Mouse (Mus musculus) heart, embryonic 15.5 days (tissue): ENCODE measurements at regions not wholly inside any gene's neighbourhood (a gene's known extent, or its start where the extent isn't known, plus 50 kb on each side); places are given as distances from the start of the nearest gene placed in this dataset.
A peak's percentile ranks its signal among the peaks of the same experiment; 100 is the strongest.

Experiments used
- ATAC-seq: fragments of 200-750 bp; cut with Nextera tagmentation; replicated peaks from 2 replicates; pipeline ENCODE4 v1.8.0; 2017; ENCODE audit warnings: low read depth, moderate TSS enrichment; ENCODE audit not compliant: insufficient number of reproducible peaks, insufficient read depth, low FRiP score
- H3K27ac ChIP-seq: fragments of 300-500 bp; sonication (generic); 2 replicates; pipeline ENCODE4 v1.5.1; 2015; ENCODE audit warnings: mild to moderate bottlenecking, inconsistent platforms
- H3K27me3 ChIP-seq: fragments of 300-500 bp; sonication (generic); 2 replicates; pipeline ENCODE4 v1.6.1; 2015; ENCODE audit warnings: inconsistent platforms
- H3K36me3 ChIP-seq: fragments of 300-500 bp; sonication (generic); 2 replicates; pipeline ENCODE4 v1.6.1; 2015; ENCODE audit warnings: mild to moderate bottlenecking, inconsistent platforms
- H3K4me1 ChIP-seq: fragments of 300-500 bp; sonication (generic); replicated peaks from 2 replicates; pipeline ENCODE4 v1.6.1; 2015; ENCODE audit warnings: inconsistent platforms
- H3K4me2 ChIP-seq: fragments of 300-500 bp; sonication (generic); 2 replicates; pipeline ENCODE4 v1.6.1; 2015; ENCODE audit warnings: inconsistent platforms, mild to moderate bottlenecking, moderate library complexity
- H3K4me3 ChIP-seq: fragments of 300-500 bp; sonication (generic); 2 replicates; pipeline ENCODE4 v1.5.1; 2015; ENCODE audit warnings: mild to moderate bottlenecking, inconsistent platforms
- H3K9ac ChIP-seq: fragments of 300-500 bp; sonication (generic); 2 replicates; pipeline ENCODE4 v1.6.1; 2015; ENCODE audit warnings: mild to moderate bottlenecking, inconsistent platforms
- H3K9me3 ChIP-seq: fragments of 300-500 bp; sonication (generic); replicated peaks from 2 replicates; pipeline ENCODE4 v1.6.1; 2016; ENCODE audit warnings: inconsistent platforms
- WGBS: fragments of 180-500 bp; shearing (Covaris S2); methylation state at CpG from one replicate; pipeline ENCODE4 v1.1.7; 2015; ENCODE audit warnings: mixed read lengths; 5-methylcytosine and 5-hydroxymethylcytosine counted together

DNA sequence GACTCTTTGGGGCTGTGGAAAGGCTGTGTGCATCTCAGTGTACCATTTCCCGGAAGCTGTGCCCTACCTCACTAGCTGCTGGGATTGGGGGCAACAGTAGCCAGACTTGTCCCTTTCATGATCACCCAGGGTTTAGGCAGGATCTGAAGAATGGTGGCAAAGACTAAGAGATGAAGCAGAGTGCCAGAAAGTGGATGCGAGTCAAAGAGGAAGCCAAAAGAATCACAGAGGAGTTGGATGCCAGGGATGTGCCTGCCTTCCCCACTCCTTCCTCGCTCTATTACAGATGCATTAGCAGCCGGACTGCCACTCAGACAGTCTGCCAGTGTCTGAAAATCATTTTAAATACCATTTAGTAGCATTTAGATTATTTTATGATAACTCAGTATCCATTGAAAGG is 271.5 kb upstream of the Slc24a2 start:
- Histone ChIP-seq H3K36me3 (no peaks in the 10 kb centered on the region), H3K4me3 (no peak overlapping the region), H3K4me1 (no peaks in the 10 kb centered on the region), H3K9ac (no peak overlapping the region), H3K27ac (no peak overlapping the region), H3K27me3 (no peaks in the 10 kb centered on the region), H3K9me3 (no peaks in the 10 kb centered on the region), H3K4me2 (no peak overlapping the region)
- 89% methylated on average over 4 of the region's 4 CpGs for WGBS
- no peak for ATAC-seq

DNA sequence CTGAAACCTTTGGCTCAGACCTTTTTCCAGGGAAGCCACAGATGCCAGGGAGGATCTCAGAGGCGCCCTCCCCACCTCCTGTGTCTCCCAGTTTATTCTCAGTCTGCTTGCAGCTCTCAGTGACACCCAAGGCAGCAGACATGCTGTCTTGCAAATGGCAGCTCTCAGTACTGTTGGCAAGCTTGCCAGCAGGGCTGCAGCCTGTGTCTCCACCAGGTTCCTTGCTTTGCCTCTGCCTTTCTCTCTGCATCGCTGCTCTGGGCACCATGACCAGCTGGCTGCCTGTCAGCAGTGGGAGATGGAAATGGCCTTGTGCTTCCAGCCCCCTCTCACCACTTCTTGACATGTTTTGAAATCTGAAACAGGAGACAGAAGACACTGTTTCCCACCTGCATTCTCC is 270.2 kb upstream of the Slc24a2 start:
- WGBS, result 64% methylated on average over 2 of the region's 2 CpGs
- no peaks in the 10 kb centered on the region for H3K36me3 ChIP-seq
- H3K9ac ChIP-seq, result no peak overlapping the region
- H3K4me2 ChIP-seq, result no peak overlapping the region
- H3K4me1 ChIP-seq, result no peaks in the 10 kb centered on the region
- ATAC-seq, result no peak
- no peak overlapping the region for H3K4me3 ChIP-seq
- no peaks in the 10 kb centered on the region for H3K9me3 ChIP-seq
- H3K27me3 ChIP-seq, result no peaks in the 10 kb centered on the region
- H3K27ac ChIP-seq, result no peak overlapping the region

DNA sequence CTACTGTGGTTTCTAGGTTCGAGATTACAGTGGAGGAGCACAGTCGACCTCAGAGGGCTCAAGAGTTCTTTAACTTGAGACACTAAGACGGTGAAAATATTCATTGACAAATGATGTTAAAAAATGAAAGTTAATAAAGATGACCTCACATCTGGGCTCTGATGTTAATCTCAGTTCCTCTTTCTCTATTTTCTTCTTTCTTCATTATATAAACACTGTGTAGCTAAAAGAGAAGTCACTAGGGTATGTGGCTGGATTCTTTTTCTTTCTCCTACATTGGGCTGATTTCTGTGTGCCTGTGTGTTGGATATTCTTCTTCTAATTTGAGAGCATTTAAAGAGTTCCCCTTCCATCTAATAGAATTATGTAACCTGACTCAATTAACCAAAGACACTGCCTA is 257.5 kb upstream of the Slc24a2 start:
- ATAC-seq, result no peak
- Histone ChIP-seq H3K4me2 (no peak overlapping the region), H3K36me3 (no peaks in the 10 kb centered on the region), H3K9ac (no peak overlapping the region), H3K4me1 (no peaks in the 10 kb centered on the region), H3K27ac (no peak overlapping the region), H3K4me3 (no peak overlapping the region), H3K27me3 (no peaks in the 10 kb centered on the region), H3K9me3 (no peaks in the 10 kb centered on the region)
- WGBS, result 76% methylated on average over 3 of the region's 3 CpGs

- H3K4me2 ChIP-seq, result no peak overlapping the region
- H3K4me3 ChIP-seq, result no peak overlapping the region
- H3K4me1 ChIP-seq, result no peaks in the 10 kb centered on the region
- H3K27ac ChIP-seq, result no peak overlapping the region
- H3K9ac ChIP-seq, result no peak overlapping the region
- H3K36me3 ChIP-seq, result no peaks in the 10 kb centered on the region
- H3K9me3 ChIP-seq, result no peaks in the 10 kb centered on the region
- H3K27me3 ChIP-seq, result no peaks in the 10 kb centered on the region
- 61% methylated on average over 1 of the region's 1 CpGs for WGBS
- ATAC-seq, result no peak
These were observed 245.3 kb upstream of the Slc24a2 start for GRCm38 (mm10) chr4:87475537-87475936.

DNA sequence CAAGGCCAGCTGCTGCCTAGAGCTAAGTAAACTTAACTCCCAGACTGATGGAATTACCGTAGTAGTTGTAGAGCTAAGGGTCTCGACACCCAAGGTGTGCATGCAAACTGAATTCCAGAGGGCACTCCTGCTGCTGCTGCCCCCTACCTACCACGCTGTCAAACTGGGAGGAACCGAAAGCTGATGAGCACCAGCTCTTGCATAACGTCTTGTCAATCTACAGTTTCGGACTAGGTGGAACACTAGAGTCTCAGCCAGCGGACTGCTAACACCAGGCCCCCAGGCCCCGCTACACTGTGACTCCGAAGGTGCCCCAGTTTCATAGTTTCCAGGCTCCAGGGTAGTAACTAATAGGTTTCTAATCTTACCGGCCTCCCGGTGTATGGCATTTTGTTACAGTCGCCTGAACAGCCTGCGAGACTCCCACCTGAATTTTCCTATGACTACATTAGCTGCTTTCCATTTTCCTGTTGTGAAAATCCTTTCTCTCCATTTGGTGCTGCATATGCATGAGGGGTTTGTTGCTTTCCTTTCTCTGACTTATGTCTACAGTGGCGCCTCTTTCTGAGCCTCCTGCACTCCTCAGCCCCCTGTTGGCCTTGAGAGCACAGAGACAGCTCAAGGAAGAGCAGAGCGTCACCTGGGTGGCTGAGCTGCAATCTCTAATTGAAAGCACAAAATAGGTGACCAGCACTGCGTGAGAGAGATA is 243.2 kb upstream of the Slc24a2 start:
- ATAC-seq, result no peak
- Histone ChIP-seq H3K4me2 (no peak overlapping the region), H3K4me1 (no peaks in the 10 kb centered on the region), H3K36me3 (no peaks in the 10 kb centered on the region), H3K27me3 (no peaks in the 10 kb centered on the region), H3K9me3 (no peaks in the 10 kb centered on the region), H3K27ac (no peak overlapping the region), H3K4me3 (no peak overlapping the region), H3K9ac (no peak overlapping the region)
- WGBS, result 84% methylated on average over 16 of the region's 16 CpGs

DNA sequence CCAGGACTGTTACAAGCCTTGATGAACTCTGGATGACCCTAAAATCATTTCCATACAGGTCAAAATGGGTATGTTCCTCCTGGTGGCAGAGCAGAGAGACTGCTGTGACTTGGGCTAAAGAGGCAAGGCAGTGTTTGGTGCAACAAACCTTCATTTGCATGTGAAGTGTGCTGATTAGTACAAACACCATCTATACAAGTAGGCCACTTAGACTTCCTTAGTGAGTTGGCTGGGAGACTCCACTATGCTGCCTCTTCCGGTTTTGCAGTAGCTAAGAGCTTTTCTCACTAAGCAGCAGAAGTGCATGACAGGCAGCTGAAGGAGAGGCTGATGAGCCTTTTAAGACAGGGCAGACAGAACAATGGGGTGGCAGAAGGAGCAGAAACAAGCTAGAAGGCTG is 242.5 kb upstream of the Slc24a2 start:
- no peak for ATAC-seq
- H3K27me3 ChIP-seq, result no peaks in the 10 kb centered on the region

DNA sequence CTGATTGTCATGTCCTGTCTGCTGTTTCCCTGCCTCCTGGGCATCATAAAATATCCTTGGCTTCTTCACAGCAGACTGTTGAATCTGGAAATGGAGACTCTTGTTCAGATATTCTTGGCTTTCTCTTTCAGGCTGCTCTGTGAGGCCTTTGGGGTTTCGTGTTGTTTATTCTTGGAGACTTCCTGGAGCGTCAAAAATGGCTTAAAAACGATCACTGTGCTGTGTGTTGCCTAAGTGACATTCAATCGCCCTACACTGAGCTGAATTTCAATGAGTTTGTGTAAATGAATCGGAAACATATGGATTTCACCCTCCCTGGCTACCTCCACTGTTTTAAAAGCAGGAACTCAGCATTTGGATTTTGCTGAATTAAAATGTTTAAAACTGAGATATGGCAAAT is 241.1 kb upstream of the Slc24a2 start:
- no peaks in the 10 kb centered on the region for H3K9me3 ChIP-seq
- H3K4me3 ChIP-seq, result no peak overlapping the region
- H3K27me3 ChIP-seq, result no peaks in the 10 kb centered on the region
- H3K36me3 ChIP-seq, result no peaks in the 10 kb centered on the region
- H3K27ac ChIP-seq, result no peak overlapping the region
- 64% methylated on average over 5 of the region's 5 CpGs for WGBS
- ATAC-seq, result no peak
- no peak overlapping the region for H3K4me2 ChIP-seq
- H3K9ac ChIP-seq, result no peak overlapping the region
- no peaks in the 10 kb centered on the region for H3K4me1 ChIP-seq

More for the DNA sequence above, 242.5 kb upstream of the Slc24a2 start:
- H3K4me3 ChIP-seq, result no peak overlapping the region
- H3K9me3 ChIP-seq, result no peaks in the 10 kb centered on the region
- no peaks in the 10 kb centered on the region for H3K36me3 ChIP-seq
- no peak overlapping the region for H3K4me2 ChIP-seq
- H3K27ac ChIP-seq, result no peak overlapping the region
- no peaks in the 10 kb centered on the region for H3K4me1 ChIP-seq
- WGBS, result 61% methylated on average over 1 of the region's 1 CpGs
- H3K9ac ChIP-seq, result no peak overlapping the region

- Histone ChIP-seq H3K4me3 (no peak overlapping the region), H3K4me2 (no peak overlapping the region), H3K27ac (no peak overlapping the region), H3K4me1 (no peaks in the 10 kb centered on the region), H3K27me3 (no peaks in the 10 kb centered on the region), H3K9me3 (no peaks in the 10 kb centered on the region), H3K9ac (no peak overlapping the region), H3K36me3 (no peaks in the 10 kb centered on the region)
- ATAC-seq, result no peak
These were observed 237.3 kb upstream of the Slc24a2 start for GRCm38 (mm10) chr4:87467600-87467999.

GRCm38 (mm10) chr4:87467018-87467417 is 236.7 kb upstream of the Slc24a2 start:
- no peak overlapping the region for H3K4me2 ChIP-seq
- H3K9me3 ChIP-seq, result no peaks in the 10 kb centered on the region
- H3K9ac ChIP-seq, result no peak overlapping the region
- H3K27me3 ChIP-seq, result no peaks in the 10 kb centered on the region
- no peak overlapping the region for H3K4me3 ChIP-seq
- H3K4me1 ChIP-seq, result peaks cover 3% of the 10 kb centered on the region; the same call in 1 of the 2 replicates
- 73% methylated on average over 8 of the region's 8 CpGs for WGBS
- no peak for ATAC-seq
- no peaks in the 10 kb centered on the region for H3K36me3 ChIP-seq
- no peak overlapping the region for H3K27ac ChIP-seq

GRCm38 (mm10) chr4:87461181-87461912 is 231.1 kb upstream of the Slc24a2 start:
- no peak overlapping the region for H3K4me2 ChIP-seq
- H3K27ac ChIP-seq, result peak overlapping the region; percentile 35; the same call in 1 of the 2 replicates

GRCm38 (mm10) chr4:87455863-87456578 is 225.7 kb upstream of the Slc24a2 start:
- H3K36me3 ChIP-seq, result no peaks in the 10 kb centered on the region
- H3K27me3 ChIP-seq, result no peaks in the 10 kb centered on the region
- H3K27ac ChIP-seq, result no peak overlapping the region
- WGBS, result 71% methylated on average over 5 of the region's 5 CpGs
- no peak for ATAC-seq
- H3K4me3 ChIP-seq, result no peak overlapping the region
- H3K4me1 ChIP-seq, result peaks cover 6% of the 10 kb centered on the region
- H3K4me2 ChIP-seq, result no peak overlapping the region
- no peaks in the 10 kb centered on the region for H3K9me3 ChIP-seq
- H3K9ac ChIP-seq, result no peak overlapping the region

More at GRCm38 (mm10) chr4:87461181-87461912, 231.1 kb upstream of the Slc24a2 start:
- Histone ChIP-seq H3K4me1 (peaks cover 17% of the 10 kb centered on the region), H3K27me3 (no peaks in the 10 kb centered on the region), H3K4me3 (no peak overlapping the region), H3K36me3 (no peaks in the 10 kb centered on the region), H3K9ac (no peak overlapping the region), H3K9me3 (no peaks in the 10 kb centered on the region)
- WGBS, result 35% methylated on average over 7 of the region's 7 CpGs
- peak; percentile 79 for ATAC-seq
